Mouse (Mus musculus) kidney, adult 10 weeks (tissue): ENCODE measurements around the gene Rnf149. TPM values are rescaled to one million over a fixed set of nuclear protein-coding genes. Genes with fewer than 3 reads are reported as not detected.

Source experiments
- polyA plus RNA-seq: library from polyadenylated mRNA; stranded (reverse); fragments of 350-450 nt; fragmentation: Illumina TruSeq; extraction: RNeasy Lipid Tissue Mini Kit (QIAGEN cat#74804); gene quantifications from one replicate; pipeline ENCODE4 v1.2.3, GENCODE M21; 2014; ENCODE audit warnings: low read depth, low replicate concordance

Gene Rnf149
- 79.9 TPM for polyA plus RNA-seq

GRCm38 (mm10) chr1:39577253-39577705, at the start of gene Rnf149:
TSS of gene Rnf149 (minus strand) at chr1:39577405.

DNA sequence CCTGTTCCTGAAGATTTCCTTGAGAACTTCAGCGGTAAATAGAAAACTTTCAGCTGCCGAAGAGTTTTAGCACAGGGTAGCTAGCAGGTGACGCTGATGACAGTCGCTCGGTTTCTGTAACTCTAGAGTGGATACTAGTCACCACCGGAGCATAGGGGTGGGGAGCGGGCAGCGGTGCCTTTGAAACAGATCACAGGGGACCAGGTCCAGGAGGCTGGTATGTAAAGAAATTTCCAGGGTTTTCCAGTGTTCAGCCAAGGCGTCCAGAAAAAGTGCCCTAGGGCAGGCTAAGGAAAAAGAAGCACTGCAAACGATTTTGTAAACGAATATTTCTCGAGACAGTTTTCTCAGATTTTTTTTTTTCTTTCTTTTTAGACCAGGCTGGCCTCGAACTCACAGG, 42.4 kb downstream of the Rnf149 start, which contains the start of gene Cnot11:
Gene Cnot11, plus strand, starts transcription at position 162 of the 400 bp plus-strand sequence.

Other genes starting within 250 kb of the Rnf149 start
- gene Rpl31, start 209.6 kb downstream of the Rnf149 start, polyA plus RNA-seq, result 197 TPM
- 3.5 TPM for gene Tbc1d8, start 98.7 kb downstream of the Rnf149 start, polyA plus RNA-seq
- gene Cnot11, start 42.4 kb downstream of the Rnf149 start, polyA plus RNA-seq, result 72.3 TPM
- gene Creg2, start 74.1 kb upstream of the Rnf149 start, polyA plus RNA-seq, result 0.24 TPM
- not detected for gene Rfx8, start 143.6 kb upstream of the Rnf149 start, polyA plus RNA-seq
- not detected for gene Gm3646, start 227.9 kb upstream of the Rnf149 start, polyA plus RNA-seq